Mouse (Mus musculus) embryonic facial prominence, embryonic 13.5 days (tissue): Measurements from ENCODE around the gene Supt6. TPM values are rescaled to one million over a fixed set of nuclear protein-coding genes. Genes with fewer than 3 reads are reported as not detected.
"Not testable (repeated sequence)": the region's sequence is repeated elsewhere in the genome, so short reads cannot be mapped to it uniquely, and the experiment has no call there.

Experiments used
- ATAC-seq: fragments of 200-750 bp; cut with Nextera tagmentation; 2 replicates; pipeline ENCODE4 v1.8.0; 2017; ENCODE audit warnings: low read depth; ENCODE audit not compliant: insufficient number of reproducible peaks, insufficient read depth, low FRiP score, low TSS enrichment
- H3K27ac ChIP-seq: fragments of 300-500 bp; sonication (generic); 2 replicates; pipeline ENCODE4 v1.5.1; 2015; ENCODE audit warnings: moderate library complexity, mild to moderate bottlenecking, inconsistent platforms
- H3K27me3 ChIP-seq: fragments of 300-500 bp; sonication (generic); 2 replicates; pipeline ENCODE4 v1.6.1; 2015; ENCODE audit warnings: mild to moderate bottlenecking, inconsistent platforms
- H3K36me3 ChIP-seq: fragments of 300-500 bp; sonication (generic); 2 replicates; pipeline ENCODE4 v1.6.1; 2015; ENCODE audit warnings: mild to moderate bottlenecking, inconsistent platforms
- H3K4me1 ChIP-seq: fragments of 300-500 bp; sonication (generic); 2 replicates; pipeline ENCODE4 v1.6.1; 2015; ENCODE audit warnings: inconsistent platforms
- H3K4me2 ChIP-seq: fragments of 300-500 bp; sonication (generic); 2 replicates; pipeline ENCODE4 v1.6.1; 2015; ENCODE audit warnings: moderate library complexity, mild to moderate bottlenecking, inconsistent platforms
- H3K4me3 ChIP-seq: fragments of 300-500 bp; sonication (generic); 2 replicates; pipeline ENCODE4 v1.5.1; 2015; ENCODE audit warnings: mild to moderate bottlenecking, inconsistent platforms
- H3K9ac ChIP-seq: fragments of 300-500 bp; sonication (generic); 2 replicates; pipeline ENCODE4 v1.6.1; 2015; ENCODE audit warnings: mild to moderate bottlenecking, inconsistent platforms
- H3K9me3 ChIP-seq: fragments of 300-500 bp; sonication (generic); 2 replicates; pipeline ENCODE4 v1.6.1; 2016; ENCODE audit warnings: inconsistent platforms
- WGBS: fragments of 180-500 bp; shearing (Covaris S2); methylation state at CpG from one replicate; pipeline ENCODE4 v1.1.7; 2015; ENCODE audit warnings: mixed read lengths; 5-methylcytosine and 5-hydroxymethylcytosine counted together
- polyA plus RNA-seq: library from polyadenylated mRNA; unstranded; fragments of >200 nt; fragmentation: Nextera tagmentation; extraction: Ambion mirVana; gene quantifications from 2 replicates; pipeline ENCODE4 v1.2.1, GENCODE M21; 2015

Gene Supt6
- polyA plus RNA-seq, 1 experiment from 2014 or later, result 30.3 TPM

DNA sequence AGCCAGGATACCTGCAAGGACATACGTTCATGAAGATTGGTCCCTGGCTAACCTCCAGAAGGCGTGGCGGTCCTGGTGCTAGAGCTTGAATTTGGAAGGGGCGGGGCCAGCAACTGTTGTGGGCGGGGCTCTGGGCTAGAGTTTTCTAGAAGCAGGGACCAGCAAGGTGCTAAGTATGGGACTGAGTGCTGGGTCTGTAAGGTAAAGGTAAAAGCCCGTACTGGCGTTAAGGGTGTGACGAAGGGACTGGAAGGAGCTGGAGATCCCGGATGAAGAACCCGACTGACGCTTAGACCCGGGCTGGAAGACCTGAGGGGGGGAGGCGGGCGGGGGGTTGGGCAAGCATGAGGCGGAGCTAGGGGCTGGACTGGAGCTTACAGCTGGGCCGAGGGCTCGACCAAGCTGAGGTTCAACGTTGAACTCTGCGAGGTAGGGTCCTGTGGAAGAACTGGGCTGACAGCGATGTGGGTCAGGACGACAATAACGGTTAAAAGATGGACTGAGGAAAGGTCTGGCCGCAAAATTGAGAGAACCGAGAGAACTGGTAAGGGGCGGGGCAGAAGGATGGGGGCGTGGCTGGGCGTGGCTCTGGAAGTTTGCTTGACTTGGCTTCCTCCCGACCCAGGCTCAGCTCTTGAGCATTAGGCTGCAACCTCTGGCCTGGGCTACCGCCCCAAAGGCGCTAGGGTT is 51.2 kb downstream of the Supt6 start:
- H3K4me3 ChIP-seq, result peak overlapping the region; percentile 50
- 2% methylated on average over 30 of the region's 30 CpGs for whole genome bisulfite sequencing
- peak overlapping the region; percentile 68 for H3K4me2 ChIP-seq
- peaks cover 32% of the 10 kb centered on the region for H3K36me3 ChIP-seq
- no peaks in the 10 kb centered on the region for H3K9me3 ChIP-seq
- peak overlapping the region; percentile 64 for H3K9ac ChIP-seq
- peak; percentile 68; the same call in 1 of the 2 replicates for ATAC-seq
- no peaks in the 10 kb centered on the region for H3K27me3 ChIP-seq
- H3K4me1 ChIP-seq, result peaks cover 22% of the 10 kb centered on the region
- peak overlapping the region; percentile 28; the same call in 1 of the 2 replicates for H3K27ac ChIP-seq

DNA sequence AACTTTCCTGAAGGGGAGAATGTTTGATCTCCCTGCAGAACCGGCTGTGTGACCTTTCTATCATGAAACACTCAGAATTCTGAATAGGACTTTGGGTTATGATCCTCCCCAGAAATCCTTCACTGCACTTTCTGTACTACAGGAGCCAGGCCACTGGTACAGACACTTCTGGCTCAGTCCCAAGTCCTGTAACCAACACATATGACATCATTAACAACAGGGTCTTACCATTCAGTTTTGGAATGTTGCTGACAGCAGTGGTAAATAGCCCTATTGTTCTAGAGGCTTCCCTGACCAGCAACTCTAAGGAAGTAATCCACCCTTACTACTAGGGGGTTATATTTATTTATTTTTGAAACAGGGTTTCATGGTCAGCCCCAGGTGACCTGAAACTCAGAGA is 52.7 kb downstream of the Supt6 start, which contains the start of gene Proca1:
TSS of gene Proca1 (plus strand) at position 280 of the 400 bp plus-strand sequence.
- peaks cover 23% of the 10 kb centered on the region for H3K4me1 ChIP-seq
- H3K9me3 ChIP-seq, result no peaks in the 10 kb centered on the region
- peak within 1 kb of the TSS; percentile 68 for H3K4me2 ChIP-seq
- no peak for ATAC-seq
- H3K27ac ChIP-seq, result no peak within 1 kb of the TSS
- no peaks in the 10 kb centered on the region for H3K27me3 ChIP-seq
- WGBS, result 80% methylated on average over 1 of the region's 1 CpGs
- H3K4me3 ChIP-seq, result peak within 1 kb of the TSS; percentile 50
- no peak within 1 kb of the TSS for H3K9ac ChIP-seq
- H3K36me3 ChIP-seq, result peaks cover 32% of the 10 kb centered on the region

DNA sequence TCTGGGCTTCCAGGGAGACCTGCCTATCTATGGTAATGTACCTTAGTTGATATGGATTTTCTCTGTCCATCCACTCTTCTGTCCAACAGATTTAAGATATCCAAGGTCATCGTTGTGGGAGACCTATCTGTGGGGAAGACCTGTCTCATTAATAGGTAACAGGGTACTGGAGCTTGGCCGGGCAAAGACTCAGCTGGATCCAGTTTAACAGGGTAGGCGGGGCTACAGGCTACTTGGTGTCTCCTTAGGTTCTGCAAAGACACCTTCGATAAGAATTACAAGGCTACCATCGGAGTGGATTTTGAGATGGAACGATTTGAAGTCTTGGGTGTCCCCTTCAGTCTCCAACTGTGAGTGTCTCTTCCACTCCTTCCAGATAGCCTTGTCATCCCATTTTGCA is 55.7 kb downstream of the Supt6 start:
- no peaks in the 10 kb centered on the region for H3K9me3 ChIP-seq
- no peak for ATAC-seq
- peak overlapping the region; percentile 94 for H3K9ac ChIP-seq
- H3K4me1 ChIP-seq, result peaks cover 22% of the 10 kb centered on the region
- H3K27ac ChIP-seq, result peak overlapping the region; percentile 100
- peak overlapping the region; percentile 71 for H3K4me2 ChIP-seq
- 51% methylated on average over 6 of the region's 6 CpGs for WGBS
- no peaks in the 10 kb centered on the region for H3K27me3 ChIP-seq
- peaks cover 32% of the 10 kb centered on the region for H3K36me3 ChIP-seq
- peak overlapping the region; percentile 78 for H3K4me3 ChIP-seq

DNA sequence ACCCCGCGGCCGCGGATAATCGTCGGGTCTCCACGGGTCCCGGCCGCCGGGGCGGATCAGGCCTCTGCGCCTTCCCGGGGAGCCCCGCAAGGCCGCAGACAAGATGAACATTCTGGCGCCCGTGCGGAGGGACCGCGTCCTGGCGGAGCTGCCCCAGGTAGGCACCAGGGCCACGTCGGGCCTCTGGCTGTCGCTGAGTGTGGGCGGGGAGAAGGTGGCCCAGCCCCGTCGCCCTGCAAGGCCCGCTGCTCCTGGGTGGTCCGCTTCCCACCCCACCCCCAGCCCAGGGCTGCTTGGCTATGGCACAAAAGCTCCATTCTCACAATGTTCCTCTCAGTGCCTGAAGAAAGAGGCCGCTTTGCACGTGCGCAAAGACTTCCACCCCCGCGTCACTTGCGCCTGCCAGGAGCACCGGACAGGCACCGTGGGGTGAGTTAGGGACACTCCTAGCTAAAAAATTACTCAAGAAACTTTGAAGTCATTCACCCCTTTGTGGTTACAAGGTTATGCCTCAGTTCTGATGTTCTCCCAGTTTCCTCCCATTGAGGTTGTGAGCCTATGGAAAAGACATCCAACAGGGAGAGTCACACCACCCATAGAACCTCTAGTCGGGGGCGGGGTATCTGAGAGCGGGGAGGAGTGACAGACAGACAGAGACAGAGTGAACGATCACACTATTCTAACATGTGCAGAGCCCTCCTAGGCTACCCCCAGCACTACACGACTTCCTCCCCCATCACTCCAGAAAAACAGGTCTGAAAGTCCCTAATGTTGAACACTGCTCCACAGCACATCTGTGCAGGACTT is 56.4 kb downstream of the Supt6 start:
- under 1% methylated on average over 42 of the region's 42 CpGs for WGBS
- H3K9me3 ChIP-seq, result no peaks in the 10 kb centered on the region
- H3K9ac ChIP-seq, result peak overlapping the region; percentile 94
- peak overlapping the region; percentile 71 for H3K4me2 ChIP-seq
- H3K4me3 ChIP-seq, result peak overlapping the region; percentile 78
- peak overlapping the region; percentile 100 for H3K27ac ChIP-seq
- H3K27me3 ChIP-seq, result no peaks in the 10 kb centered on the region
- peaks cover 19% of the 10 kb centered on the region for H3K4me1 ChIP-seq
- peaks cover 32% of the 10 kb centered on the region for H3K36me3 ChIP-seq
- ATAC-seq, result peak; percentile 81

DNA sequence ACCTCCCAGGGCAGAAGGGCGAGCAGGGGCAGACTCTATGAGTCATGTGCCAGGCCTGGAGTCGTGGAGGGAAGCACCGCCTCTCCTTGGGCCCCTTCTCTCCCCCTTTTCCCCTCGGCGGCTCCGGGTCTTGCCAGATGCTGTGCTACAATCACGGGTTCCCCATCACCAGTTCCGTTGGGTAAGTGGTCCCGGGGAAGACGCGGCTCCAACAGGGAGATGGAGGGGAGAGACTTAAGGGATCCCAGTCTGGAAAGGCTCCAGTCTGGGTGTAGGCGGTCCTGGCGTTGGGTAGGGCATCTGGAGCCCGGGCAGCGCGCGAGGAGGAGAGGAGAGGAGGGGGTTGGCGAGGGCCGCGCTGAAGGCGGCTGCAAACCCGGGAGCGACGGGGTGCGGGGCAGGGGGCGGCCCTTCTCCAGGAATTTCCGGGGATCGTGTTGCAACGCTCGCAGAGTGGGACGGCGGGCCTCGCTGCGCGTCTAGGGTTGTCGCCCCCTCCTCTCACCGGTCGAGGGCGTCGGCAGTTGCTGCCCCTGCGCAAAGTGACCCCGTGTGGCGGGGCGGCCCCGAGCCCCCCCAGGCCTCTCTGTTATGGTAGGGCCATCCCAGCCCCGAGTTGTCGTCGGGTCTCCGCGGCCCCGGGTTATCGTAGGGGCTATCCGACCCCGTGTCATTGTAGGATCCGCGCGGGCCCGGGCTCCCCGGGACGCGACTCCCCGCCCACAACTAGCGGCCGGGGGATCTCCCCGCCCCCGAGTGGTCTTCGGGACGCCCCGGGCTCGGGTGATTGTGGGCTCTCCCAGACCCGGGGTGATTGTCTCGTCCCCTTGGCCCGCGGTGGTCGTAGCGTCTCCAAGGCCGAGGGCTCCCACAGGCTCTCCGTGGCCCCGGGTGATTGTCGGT is 57.2 kb downstream of the Supt6 start, which contains the start of gene Rab34:
TSS of gene Rab34 (plus strand) at position 100 of the 903 bp plus-strand sequence.
- peak within 1 kb of the TSS; percentile 78 for H3K4me3 ChIP-seq
- peaks cover 20% of the 10 kb centered on the region for H3K4me1 ChIP-seq
- no peaks in the 10 kb centered on the region for H3K27me3 ChIP-seq
- peaks cover 31% of the 10 kb centered on the region for H3K36me3 ChIP-seq
- H3K9me3 ChIP-seq, result no peaks in the 10 kb centered on the region
- peak within 1 kb of the TSS; percentile 100 for H3K27ac ChIP-seq
- under 1% methylated on average over 80 of the region's 80 CpGs for WGBS
- H3K9ac ChIP-seq, result peak within 1 kb of the TSS; percentile 94
- ATAC-seq, result peak; percentile 85
- peak within 1 kb of the TSS; percentile 71 for H3K4me2 ChIP-seq

DNA sequence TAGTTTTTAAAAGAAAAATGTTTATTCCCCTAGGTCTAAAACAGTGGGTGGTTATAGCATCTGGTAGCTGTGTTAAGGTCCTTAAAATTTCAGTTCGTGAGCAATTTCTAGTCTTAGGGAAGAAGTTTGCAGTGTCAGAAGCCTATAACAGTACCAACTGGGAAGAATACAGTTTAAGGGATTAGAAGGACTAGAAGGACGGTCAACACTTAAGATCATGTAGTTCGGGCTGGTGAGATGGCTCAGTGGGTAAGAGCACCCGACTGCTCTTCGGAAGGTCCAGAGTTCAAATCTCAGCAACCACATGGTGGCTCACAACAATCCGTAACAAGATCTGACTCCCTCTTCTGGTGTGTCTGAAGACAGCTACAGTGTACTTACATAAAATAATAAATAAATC is 61.1 kb downstream of the Supt6 start:
- H3K9ac ChIP-seq, H3K27me3 ChIP-seq, ATAC-seq, H3K4me3 ChIP-seq, H3K27ac ChIP-seq, H3K4me2 ChIP-seq, H3K9me3 ChIP-seq: not testable (repeated sequence)
- H3K4me1 ChIP-seq, result peaks cover 35% of the 10 kb centered on the region
- peaks cover 26% of the 10 kb centered on the region for H3K36me3 ChIP-seq
- WGBS, result 94% methylated on average over 6 of the region's 6 CpGs

DNA sequence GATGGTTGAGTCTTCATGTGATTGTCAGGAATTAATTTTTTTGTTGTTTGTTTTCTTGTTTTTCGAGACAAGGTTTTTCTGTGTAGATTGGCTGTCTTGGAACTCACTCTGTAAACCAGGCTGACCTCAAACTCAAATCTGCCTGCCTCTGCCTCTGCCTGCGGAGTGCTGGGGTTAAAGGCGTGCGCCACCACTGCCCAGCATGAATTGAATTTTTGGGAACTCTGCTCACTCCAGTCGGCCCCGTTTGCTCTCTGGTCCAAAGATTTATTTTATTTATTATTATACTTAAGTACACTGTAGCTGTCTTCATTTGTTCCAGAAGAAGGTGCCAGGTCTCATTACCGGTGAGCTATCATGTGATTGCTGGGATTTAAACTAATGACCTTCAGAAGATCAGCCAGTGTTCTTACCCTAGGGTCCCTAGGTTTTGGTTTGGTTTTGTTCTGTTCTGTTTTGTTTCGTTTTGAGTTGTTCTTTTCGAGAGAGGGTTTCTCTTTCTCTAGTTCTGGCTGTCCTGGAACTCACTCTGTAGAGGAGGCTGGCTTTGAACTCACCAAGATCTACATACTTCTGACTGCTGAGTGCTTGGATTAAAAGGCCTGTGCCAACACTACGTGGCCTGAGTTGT is 61.8 kb downstream of the Supt6 start:
- ATAC-seq, result no peak
- peaks cover 32% of the 10 kb centered on the region for H3K36me3 ChIP-seq
- WGBS, result 58% methylated on average over 10 of the region's 10 CpGs
- peak overlapping the region; percentile 61 for H3K9ac ChIP-seq
- no peaks in the 10 kb centered on the region for H3K9me3 ChIP-seq
- H3K4me1 ChIP-seq, result peaks cover 39% of the 10 kb centered on the region
- no peaks in the 10 kb centered on the region for H3K27me3 ChIP-seq
- H3K4me2 ChIP-seq, result peak overlapping the region; percentile 55
- peak overlapping the region; percentile 71 for H3K27ac ChIP-seq
- H3K4me3 ChIP-seq, result peak overlapping the region; percentile 68

DNA sequence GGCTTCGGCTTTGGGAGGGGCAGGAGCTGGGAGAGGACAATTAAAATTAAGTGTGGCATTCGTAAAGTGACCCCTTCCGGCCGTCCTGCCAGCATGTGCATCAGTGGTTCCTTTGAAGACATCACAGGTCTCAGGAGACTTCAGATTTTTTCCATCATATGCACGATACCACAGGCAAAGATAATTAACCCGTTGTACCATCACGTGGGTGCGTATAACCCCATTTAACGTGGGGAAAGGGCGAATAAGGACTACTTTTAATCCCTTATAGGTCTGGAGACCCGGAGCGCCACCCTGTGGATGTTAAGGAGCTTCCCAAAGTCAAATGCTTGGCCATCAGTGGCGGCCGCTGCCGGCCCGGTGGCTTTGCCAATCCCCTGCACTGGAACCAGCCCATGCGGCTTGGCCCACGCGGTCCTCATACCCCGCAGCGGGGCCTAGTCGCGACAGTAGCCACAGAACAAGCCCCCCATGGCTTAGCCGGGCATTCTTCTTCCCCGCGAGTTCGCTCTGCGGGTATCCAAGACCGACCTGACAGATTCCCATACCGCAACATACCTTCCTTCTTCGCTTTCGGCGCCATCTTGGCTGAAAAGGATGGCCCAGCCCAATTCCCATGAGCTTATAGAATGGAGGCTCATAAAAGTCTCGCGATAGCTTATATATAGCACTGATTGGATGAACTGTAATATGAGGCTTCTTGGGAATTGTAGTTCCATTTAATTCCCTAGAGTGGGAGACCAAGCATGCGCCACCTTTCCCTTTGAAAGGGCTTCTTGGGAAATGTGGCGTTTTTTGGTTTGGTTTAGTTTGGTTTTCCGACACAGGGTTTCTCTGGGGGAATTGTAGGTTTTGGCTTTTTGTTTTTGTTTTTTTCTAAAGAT is 62.6 kb downstream of the Supt6 start, which contains the start of gene Rpl23a:
TSS of gene Rpl23a (minus strand) at position 624 of the 884 bp plus-strand sequence.
- H3K4me2 ChIP-seq, result peak within 1 kb of the TSS; percentile 76
- peak within 1 kb of the TSS; percentile 68 for H3K4me3 ChIP-seq
- no peaks in the 10 kb centered on the region for H3K9me3 ChIP-seq
- peak within 1 kb of the TSS; percentile 97 for H3K9ac ChIP-seq
- peak; percentile 86 for ATAC-seq
- peaks cover 40% of the 10 kb centered on the region for H3K4me1 ChIP-seq
- no peaks in the 10 kb centered on the region for H3K27me3 ChIP-seq
- under 1% methylated on average over 38 of the region's 38 CpGs for WGBS
- peak within 1 kb of the TSS; percentile 97 for H3K27ac ChIP-seq
- H3K36me3 ChIP-seq, result peaks cover 32% of the 10 kb centered on the region

DNA sequence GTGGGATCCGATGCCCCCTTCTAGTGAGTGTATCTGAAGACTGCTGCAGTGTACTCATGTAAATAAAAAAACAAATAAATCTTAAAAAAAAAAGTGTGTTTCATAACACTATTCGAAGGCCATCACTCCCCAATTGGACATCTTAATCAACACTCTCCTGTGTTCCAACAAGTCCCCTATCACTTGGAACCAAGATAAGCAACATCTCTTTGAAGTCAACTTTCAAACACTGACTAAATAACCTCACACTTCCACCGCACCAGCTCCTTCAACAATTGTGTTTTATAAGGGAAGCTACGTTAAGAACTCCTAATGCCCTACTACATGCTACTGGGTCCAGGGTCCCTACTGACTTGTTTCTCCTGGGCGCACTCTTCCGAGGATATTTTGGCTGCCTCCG is 63.3 kb downstream of the Supt6 start:
- H3K4me1 ChIP-seq, result peaks cover 44% of the 10 kb centered on the region
- whole genome bisulfite sequencing, result 9% methylated on average over 7 of the region's 7 CpGs
- H3K9ac ChIP-seq, result peak overlapping the region; percentile 97
- peak overlapping the region; percentile 76 for H3K4me2 ChIP-seq
- no peak for ATAC-seq
- peak overlapping the region; percentile 68 for H3K4me3 ChIP-seq
- H3K27me3 ChIP-seq, result no peaks in the 10 kb centered on the region
- peak overlapping the region; percentile 97; the same call in 1 of the 2 replicates for H3K27ac ChIP-seq
- H3K9me3 ChIP-seq, result no peaks in the 10 kb centered on the region
- peaks cover 32% of the 10 kb centered on the region for H3K36me3 ChIP-seq

DNA sequence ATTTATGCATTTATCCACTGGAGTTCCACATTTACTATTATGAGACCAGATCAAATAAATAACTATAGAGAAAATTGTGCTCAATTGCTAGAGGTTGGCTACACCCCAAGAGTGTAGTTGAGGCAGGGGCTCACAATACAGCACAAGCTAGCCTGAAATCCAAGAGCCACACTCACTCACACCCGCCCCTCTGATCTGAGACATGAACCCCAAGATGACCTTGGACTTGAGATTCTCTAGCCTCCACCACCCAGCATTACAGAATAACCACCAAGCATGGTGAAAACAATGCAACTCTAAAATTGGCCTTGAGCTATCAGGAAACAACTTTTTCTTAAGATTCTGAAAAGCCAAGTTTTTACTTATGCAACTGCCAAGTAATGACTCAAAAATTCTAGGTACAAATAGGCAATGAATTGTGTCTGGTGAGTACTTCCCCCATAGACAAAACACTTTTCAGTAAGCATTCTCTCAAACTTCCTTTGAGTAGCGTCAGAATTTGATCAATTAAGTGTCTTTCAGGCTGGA is 63.9 kb downstream of the Supt6 start:
- 44% methylated on average over 2 of the region's 2 CpGs for WGBS
- H3K27ac ChIP-seq, result no peak overlapping the region

More for the DNA sequence above, 63.9 kb downstream of the Supt6 start:
- peak overlapping the region; percentile 76 for H3K4me2 ChIP-seq
- H3K9ac ChIP-seq, result peak overlapping the region; percentile 97
- H3K9me3 ChIP-seq, result no peaks in the 10 kb centered on the region
- no peaks in the 10 kb centered on the region for H3K27me3 ChIP-seq
- H3K4me3 ChIP-seq, result peak overlapping the region; percentile 68
- ATAC-seq, result no peak
- peaks cover 32% of the 10 kb centered on the region for H3K36me3 ChIP-seq
- peaks cover 47% of the 10 kb centered on the region for H3K4me1 ChIP-seq
